Mouse (Mus musculus) cortical plate, adult 2 months (tissue): ENCODE data around the gene D10Wsu102e. TPM values are rescaled to one million over a fixed set of nuclear protein-coding genes. Genes with fewer than 3 reads are reported as not detected.
"Not testable (repeated sequence)": the region's sequence is repeated elsewhere in the genome, so short reads cannot be mapped to it uniquely, and the experiment has no call there.

Source experiments
- H3K27ac ChIP-seq: fragments of 200-500 bp; 2 replicates; pipeline ENCODE4 v1.5.1; 2012; ENCODE audit warnings: low read length, control low read depth, inconsistent platforms; ENCODE audit not compliant: insufficient read depth
- H3K4me1 ChIP-seq: fragments of 200-500 bp; 2 replicates; pipeline ENCODE4 v1.6.1; 2011; ENCODE audit warnings: low read length; ENCODE audit not compliant: control insufficient read depth, insufficient read depth
- H3K4me3 ChIP-seq: fragments of 200-500 bp; 2 replicates; pipeline ENCODE4 v1.5.1; 2011; ENCODE audit warnings: mild to moderate bottlenecking, low read length, control low read depth; ENCODE audit not compliant: insufficient read depth
- CTCF ChIP-seq: fragments of 200-500 bp; IDR thresholded peaks from 2 replicates; pipeline ENCODE4 v1.5.1; 2011; ENCODE audit warnings: mild to moderate bottlenecking, control low read depth, low read length; ENCODE audit not compliant: insufficient read depth; ENCODE audit errors: extremely low read depth
- POLR2A ChIP-seq: fragments of 200-500 bp; IDR thresholded peaks from 2 replicates; pipeline ENCODE4 v1.6.1; 2011; ENCODE audit warnings: mild to moderate bottlenecking, low read length, control low read depth; ENCODE audit not compliant: insufficient read depth; ENCODE audit errors: extremely low read depth
- polyA plus RNA-seq: library from polyadenylated mRNA; depleted of rRNA; stranded (reverse); fragments of >200 nt; gene quantifications from 2 replicates; pipeline ENCODE4 v1.2.3, GENCODE M21; 2012

Gene D10Wsu102e
- polyA plus RNA-seq, 1 experiment: 1.5 TPM

DNA sequence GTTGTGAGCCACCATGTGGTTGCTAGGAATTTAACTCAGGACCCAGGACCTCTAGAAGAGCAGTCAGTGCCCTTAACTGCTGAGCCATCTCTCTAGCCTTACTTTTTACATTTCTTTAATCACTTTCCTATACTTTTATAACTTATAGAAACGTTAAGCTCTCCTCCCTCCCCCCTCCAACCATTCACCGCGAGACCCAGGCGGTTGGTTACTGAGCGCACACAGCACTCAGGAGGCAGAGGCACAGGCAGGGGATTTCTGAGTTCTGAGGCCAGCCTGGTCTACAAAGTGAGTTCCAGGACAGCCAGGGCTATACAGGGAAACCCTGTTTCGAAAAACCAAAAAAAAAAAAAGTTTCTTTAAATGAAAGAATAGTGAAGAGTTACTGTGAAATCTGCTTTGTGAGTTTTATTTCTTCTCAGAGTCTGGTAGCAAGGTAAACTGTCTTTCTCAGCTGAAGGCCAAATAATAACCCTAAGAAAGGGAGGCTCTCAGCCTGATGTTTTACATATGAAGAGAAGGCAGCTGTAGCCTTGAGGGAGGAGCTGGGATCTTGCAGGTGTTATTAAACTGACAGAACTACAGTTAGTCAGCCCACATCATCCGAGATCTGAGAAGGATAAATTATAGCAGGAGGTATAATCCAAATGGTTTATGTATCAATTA, 14.2 kb upstream of the D10Wsu102e start:
- no peak overlapping the region for H3K4me3 ChIP-seq
- no peaks in the 10 kb centered on the region for H3K4me1 ChIP-seq
- no peak for TF ChIP-seq POLR2A
- no peak for TF ChIP-seq CTCF
- no peak overlapping the region for H3K27ac ChIP-seq

DNA sequence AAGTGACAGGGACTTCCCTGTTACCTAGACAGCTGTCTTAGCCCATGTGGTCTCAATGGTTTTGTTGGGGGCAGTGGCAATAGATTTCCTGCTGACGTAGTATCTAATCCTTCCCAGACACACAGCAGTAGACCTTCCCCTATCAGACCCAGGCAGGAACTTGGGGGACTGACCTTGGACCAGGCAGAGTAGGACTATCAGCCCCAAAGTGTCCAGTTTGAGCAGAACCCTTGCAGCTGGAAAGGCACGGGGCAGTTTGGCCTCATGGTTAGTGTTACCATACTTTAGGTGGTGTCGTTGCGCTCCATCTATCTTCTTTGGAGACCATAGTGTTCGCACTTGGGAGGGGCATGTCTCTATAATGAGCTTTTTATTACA, 13.7 kb upstream of the D10Wsu102e start:
- Histone ChIP-seq H3K4me1 (no peaks in the 10 kb centered on the region), H3K27ac (no peak overlapping the region), H3K4me3 (no peak overlapping the region)
- TF ChIP-seq POLR2A (no peak), CTCF (no peak)

DNA sequence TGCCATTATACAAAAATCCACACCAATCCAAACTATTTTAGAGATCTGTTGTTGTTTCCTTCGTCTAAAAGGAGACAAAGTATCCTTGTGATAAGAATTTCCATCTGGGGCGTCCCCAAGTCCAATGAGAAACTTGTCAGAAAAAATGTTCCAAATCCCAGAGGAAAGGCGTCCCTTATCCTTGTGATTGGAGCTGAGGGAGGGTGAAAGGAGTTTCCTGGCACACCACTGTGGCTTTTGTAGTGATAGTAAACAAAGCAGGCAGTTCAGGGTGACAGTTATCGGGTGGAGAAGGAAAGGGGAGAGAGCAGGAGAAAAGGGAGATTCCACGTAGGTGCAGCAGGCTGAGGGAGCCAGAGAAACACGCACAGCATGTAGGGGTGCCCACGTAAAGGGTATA, 12.5 kb upstream of the D10Wsu102e start:
- TF ChIP-seq CTCF: no peak
- no peak for TF ChIP-seq POLR2A
- H3K27ac ChIP-seq: no peak overlapping the region
- H3K4me1 ChIP-seq: no peaks in the 10 kb centered on the region
- H3K4me3 ChIP-seq: no peak overlapping the region

DNA sequence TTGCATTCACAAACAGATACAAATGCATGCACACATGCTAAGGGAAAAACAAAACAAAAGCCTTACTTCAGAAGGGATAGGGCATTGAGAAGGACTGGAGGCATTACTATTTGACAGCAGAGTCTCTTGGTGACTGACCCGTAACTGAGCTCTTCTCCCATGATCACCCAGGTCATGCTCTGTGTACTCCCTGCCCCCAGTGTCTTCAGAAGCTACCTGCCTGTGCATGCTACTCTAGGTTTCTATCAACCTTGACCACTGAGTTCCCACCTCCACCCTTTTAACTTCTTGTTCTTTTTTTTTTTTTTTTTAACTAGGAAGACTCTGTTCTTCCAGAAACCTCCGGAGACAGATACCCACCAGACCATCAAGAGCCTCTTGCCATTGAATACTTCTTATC, 9.3 kb upstream of the D10Wsu102e start:
- TF ChIP-seq POLR2A: no peak
- TF ChIP-seq CTCF: no peak
- Histone ChIP-seq H3K4me3 (no peak overlapping the region), H3K27ac (no peak overlapping the region), H3K4me1 (no peaks in the 10 kb centered on the region)

DNA sequence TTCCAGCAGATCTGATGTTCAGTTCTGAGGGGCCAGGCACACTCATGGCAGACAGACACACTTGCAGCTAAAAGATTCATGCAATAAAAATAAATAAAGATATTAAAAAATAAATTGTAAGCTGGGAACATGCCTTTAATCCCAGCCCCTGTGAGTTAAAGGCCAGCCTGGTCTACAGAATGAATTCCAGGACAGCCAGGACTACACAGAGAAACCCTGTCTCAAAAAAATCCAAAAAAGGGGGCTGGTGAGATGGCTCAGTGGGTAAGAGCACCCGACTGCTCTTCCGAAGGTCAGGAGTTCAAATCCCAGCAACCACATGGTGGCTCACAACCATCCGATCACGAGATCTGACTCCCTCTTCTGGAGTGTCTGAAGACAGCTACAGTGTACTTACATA, 8.2 kb upstream of the D10Wsu102e start:
- H3K4me3 ChIP-seq, H3K4me1 ChIP-seq, H3K27ac ChIP-seq: not testable (repeated sequence)

DNA sequence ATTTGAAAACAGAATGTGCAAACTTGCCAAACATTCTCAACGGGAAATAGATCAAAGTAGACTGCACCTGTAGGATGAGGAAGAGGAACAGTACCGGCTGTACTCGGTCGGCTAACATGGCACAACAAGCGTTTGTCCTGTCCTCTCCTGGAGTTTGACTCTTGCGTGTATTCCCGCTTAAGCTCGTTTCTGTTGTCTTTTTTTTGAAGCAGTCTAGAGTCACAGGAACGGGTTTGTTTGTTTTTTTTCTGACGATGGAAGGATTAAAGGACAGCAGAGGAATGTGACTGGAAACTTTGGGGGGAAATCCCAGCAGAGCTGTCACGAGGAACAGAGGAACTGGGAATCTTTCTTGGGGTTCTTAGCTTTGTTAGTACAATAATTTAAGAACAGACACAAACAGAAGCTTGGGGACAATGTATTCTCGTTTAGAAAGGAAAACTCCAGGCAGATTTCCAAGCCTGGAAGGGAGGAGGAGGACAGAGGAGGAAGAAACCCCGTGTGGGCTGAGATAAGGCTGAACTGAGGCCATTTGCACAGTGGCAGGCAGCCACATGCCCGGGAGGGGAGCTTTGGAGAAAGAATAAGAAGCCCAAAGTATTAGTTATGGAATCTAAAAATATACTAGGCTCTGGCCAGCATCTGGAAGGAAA, 6.2 kb upstream of the D10Wsu102e start:
- Histone ChIP-seq H3K4me1 (no peaks in the 10 kb centered on the region), H3K27ac (no peak overlapping the region), H3K4me3 (no peak overlapping the region)
- TF ChIP-seq CTCF (no peak), POLR2A (no peak)

DNA sequence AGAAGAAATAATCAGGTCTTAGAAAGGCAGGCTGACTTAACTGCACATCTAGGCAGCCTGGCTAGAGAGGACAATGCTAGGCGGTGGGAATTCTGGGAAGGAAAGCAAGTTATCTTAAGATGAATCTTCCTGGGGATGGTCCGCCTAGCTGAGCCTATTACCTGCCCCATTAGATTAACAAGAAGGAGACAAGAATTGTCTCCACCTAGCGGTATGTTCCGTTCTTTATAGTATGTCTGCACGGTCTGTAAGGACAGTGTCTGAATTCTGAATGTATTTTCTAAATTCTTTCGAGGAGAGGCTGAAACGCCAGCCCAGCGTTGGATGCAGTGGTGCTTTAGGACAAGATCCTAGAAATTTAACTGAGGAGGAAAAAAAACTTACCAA, 5.7 kb upstream of the D10Wsu102e start:
- H3K27ac ChIP-seq: no peak overlapping the region
- TF ChIP-seq CTCF (no peak), POLR2A (no peak)
- H3K4me3 ChIP-seq: no peak overlapping the region
- no peaks in the 10 kb centered on the region for H3K4me1 ChIP-seq

DNA sequence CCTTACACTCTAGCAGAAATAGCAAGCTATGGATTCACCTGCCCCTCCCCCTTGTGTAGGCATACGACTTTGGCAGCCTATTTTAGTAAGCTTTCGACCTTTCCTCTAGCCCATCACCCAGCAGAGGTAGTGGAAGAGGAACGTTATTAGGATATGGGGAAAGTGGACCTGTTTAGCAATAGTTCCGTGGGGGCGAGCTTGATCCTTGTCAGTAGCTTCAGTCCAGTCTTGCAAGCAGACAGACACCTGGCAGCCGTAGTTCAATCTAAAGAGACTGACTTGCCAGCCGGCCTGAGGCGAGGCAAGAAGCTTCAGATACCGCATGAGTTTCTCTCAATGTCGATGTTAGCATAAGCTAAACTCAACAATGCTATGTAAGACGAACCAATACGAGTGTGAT, 3.6 kb upstream of the D10Wsu102e start:
- H3K4me1 ChIP-seq: no peaks in the 10 kb centered on the region; the same call in 1 of the 2 replicates
- H3K4me3 ChIP-seq: no peak overlapping the region
- TF ChIP-seq POLR2A (no peak), CTCF (no peak)
- H3K27ac ChIP-seq: no peak overlapping the region

DNA sequence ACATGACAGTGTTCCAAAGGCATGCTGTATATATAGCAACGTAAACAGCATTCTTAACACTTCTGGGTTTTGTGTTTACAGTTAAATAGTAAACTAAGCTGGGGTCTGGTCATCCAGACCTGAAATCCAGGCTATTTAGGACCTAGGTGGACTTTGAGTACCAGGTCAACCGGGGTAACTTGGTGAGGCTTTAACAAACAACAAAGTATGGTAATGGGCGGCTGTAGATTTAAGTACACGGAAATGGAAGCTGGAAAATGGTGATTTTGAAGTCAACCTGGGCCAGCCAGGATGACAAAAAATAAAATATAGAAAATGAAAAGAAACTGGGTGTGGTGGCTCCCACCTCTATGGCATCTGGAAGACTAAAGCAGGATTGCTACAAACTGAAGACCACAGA, 570 bp upstream of the D10Wsu102e start:
- Histone ChIP-seq H3K4me1 (no peaks in the 10 kb centered on the region; the same call in 1 of the 2 replicates), H3K27ac (peak overlapping the region; percentile 60; the same call in 1 of the 2 replicates), H3K4me3 (peak overlapping the region; percentile 70)
- TF ChIP-seq CTCF (no peak), POLR2A (no peak)

DNA sequence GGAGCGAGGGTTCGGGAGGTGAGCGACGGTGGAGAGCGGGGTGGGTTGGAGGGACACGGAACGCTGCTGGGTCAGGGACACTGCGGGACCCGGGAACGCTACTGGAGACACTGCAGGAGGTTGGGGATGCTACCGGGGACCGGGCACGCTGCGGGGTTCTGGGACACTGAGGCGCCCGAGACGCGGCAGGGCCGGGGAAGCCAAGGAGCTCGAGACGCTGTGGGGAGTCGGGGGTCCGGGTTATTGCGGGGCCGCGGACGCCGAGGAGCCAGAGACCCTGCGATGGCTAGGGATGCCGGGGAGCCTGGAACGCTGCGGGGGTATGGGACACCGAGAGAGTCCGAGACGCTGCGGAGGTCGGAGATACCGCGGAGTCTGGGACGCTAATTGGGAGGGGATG, 335 bp downstream of the D10Wsu102e start:
- Histone ChIP-seq H3K4me1 (no peaks in the 10 kb centered on the region; the same call in 1 of the 2 replicates), H3K4me3 (peak overlapping the region; percentile 70), H3K27ac (no peak overlapping the region)
- TF ChIP-seq CTCF (no peak), POLR2A (no peak)
